Mouse (Mus musculus) adrenal gland, postnatal 10 days (tissue): ENCODE data around the gene Gm4353. TPM values are rescaled to one million over a fixed set of nuclear protein-coding genes. Genes with fewer than 3 reads are reported as not detected.

Source experiments
- DNase-seq: peaks from one replicate; pipeline ENCODE4 v3.0.0; 2021; ENCODE audit warnings: mixed read lengths
- total RNA-seq, 2 experiments: library from RNA; stranded (reverse); gene quantifications; 2 replicates each; pipeline ENCODE4 v1.2.3; 2021

Gene Gm4353
- total RNA-seq, 2 experiments from 2014 or later = 3.4 to 3.9 TPM

GRCm38 (mm10) chr7:116040470-116041019, 43.9 kb downstream of the Gm4353 start:
- no peak for DNase-seq

DNA sequence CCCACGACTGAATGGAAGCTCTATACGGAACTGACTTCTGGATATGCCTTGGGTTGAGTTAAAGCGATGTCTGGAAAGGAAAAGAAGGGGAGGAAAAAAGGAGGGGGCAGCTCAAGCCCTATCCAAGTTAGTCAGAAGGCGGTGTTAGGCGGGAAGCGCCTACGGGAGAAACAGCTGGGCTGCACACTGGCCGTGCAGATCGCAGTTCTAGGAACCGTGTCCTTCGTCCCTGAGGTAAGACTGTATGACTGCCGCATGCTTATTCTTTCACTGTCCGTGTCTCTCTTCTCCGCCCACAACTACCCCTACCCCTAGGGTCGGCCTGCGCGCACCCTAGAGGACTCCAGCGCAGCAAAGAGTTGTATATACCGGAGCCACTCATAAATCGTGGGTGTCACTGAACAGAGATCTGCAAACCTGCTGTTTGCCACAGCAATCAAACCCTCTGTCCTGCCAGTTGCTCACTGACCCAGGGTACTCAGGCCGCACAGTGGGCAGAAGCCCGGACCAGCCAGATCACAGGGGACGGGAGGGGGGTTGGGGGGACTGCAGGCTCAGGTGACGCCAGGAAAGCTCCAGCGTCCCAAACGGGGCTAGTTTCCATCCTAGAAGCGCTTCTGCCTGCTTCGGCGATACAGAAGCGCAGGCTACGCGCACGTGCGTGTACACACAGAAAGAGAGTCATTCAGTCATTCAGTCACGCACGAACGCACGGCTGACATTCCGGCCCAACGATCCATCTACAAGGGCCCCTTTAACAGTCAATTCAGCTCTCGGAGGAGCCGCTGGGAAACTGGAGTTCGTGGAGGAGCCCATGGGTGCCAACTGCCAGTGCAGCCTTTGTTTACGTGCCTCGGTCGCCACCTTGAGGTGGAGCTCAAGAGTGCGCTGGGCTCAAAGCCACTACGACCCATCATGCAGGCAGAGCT, 44.6 kb downstream of the Gm4353 start:
- peak; percentile 88 for DNase-seq

DNA sequence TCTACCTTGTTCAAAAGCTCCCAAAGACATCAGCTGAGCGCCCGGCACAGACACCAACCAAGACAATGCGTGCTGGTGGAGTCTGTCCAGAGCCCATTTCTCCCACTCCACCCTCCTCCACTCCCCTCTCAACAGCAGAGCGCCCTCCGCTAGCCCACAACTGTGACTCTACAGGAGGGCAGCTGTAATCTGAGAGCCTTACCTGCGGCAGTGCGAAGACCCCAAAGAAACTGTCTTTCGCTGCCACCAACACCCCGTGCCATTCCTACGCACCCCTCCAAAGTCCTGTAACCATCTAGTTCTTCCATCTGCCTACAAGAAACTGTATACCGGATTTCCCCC, 45.3 kb downstream of the Gm4353 start, which contains the start of gene 1110004F10Rik:
1110004F10Rik (plus strand) TSS at position 202 of the 342 bp plus-strand sequence.
- no peak for DNase-seq

DNA sequence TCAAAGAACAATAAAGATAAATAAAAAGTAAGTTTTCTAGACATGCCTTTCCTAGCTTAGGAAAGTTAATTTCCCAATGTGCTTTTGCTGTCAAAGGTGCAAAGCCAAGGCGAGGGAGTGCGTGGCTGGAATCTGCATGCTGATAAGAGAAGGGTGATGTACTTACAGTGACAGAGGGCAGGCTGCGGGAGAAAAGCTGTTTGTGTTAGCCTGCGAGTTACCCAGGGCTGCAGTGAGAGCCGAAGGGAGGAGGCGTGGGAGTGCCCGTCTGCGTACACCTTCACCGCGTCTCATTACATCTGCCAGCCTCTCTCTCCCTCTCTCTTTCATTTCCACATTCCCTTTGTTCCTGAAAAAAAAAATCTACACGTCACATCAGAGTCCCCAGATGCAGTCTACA, 45.9 kb downstream of the Gm4353 start, which contains the start of gene Sox6:
Sox6 (minus strand) TSS at position 286 of the 400 bp plus-strand sequence.
- peak; percentile 9 for DNase-seq

- DNase-seq = no peak
Measured at GRCm38 (mm10) chr7:116038024-116038423, 46.4 kb downstream of the Gm4353 start.

- no peak for DNase-seq
Measured at GRCm38 (mm10) chr7:116036591-116037555, 47.6 kb downstream of the Gm4353 start.

GRCm38 (mm10) chr7:116035504-116035903, 48.9 kb downstream of the Gm4353 start:
- DNase-seq = no peak

- DNase-seq = peak; percentile 63
Measured at GRCm38 (mm10) chr7:116034282-116034758, 50.1 kb downstream of the Gm4353 start.

- DNase-seq = peak; percentile 74
Measured at GRCm38 (mm10) chr7:116033371-116034241, 50.8 kb downstream of the Gm4353 start.

Other genes starting within 250 kb of the Gm4353 start
- 10 to 100 TPM; 40.0 to 42.9 TPM for gene Sox6, start 45.8 kb downstream of the Gm4353 start, total RNA-seq
- gene 1110004F10Rik, start 45.2 kb downstream of the Gm4353 start, total RNA-seq = 10 to 100 TPM; 91.7 to 93.5 TPM
- gene Plekha7, start 223.7 kb upstream of the Gm4353 start, total RNA-seq = 10 to 100 TPM in 1 of 2 experiments, 1 to 10 TPM in 1; 7.9 to 10.9 TPM
- gene Rps13, start 249.6 kb upstream of the Gm4353 start, total RNA-seq = 100 to 1,000 TPM; 508 to 514 TPM